Mouse (Mus musculus) thymus, postnatal 14 days (tissue): ENCODE measurements around the gene Txk.

Experiments used
- DNase-seq: peaks from one replicate; pipeline ENCODE4 v3.0.0; 2021

Txk gene

GRCm38 (mm10) chr5:72674994-72675542 is 77.5 kb downstream of the Txk start:
- DNase-seq, result no peak

DNA sequence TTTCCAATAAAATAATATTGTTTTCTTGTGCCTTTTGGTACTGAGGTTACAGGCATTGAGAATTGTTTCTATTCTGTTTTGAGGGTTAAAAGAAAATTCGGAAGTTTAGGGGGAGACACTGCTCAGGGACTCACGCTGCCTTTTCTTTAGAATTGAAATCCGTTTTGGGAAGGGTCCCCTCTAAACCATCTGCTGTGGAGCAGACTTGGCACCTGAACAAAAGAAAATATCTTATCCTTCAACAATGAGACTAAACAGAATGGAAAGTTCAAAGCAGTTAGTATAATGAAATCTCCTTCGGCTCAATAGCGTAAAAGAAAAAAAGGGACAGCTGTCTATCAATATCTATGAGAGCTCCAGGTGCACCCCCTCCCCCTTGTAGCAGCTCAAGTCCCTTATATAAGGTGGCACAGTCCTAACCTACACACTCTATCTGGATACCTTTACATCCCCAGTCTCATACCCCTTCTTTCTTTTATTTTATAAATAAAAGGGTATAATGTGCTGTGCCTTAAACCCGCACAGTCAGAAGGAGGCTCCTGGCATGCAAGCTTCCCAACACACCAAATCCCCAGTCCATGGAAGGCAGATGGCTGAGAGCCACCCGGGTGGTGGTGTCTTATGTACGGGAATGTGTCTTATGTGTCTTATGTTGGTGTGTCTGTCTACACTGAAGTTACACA is 81.4 kb downstream of the Txk start:
- no peak for DNase-seq

DNA sequence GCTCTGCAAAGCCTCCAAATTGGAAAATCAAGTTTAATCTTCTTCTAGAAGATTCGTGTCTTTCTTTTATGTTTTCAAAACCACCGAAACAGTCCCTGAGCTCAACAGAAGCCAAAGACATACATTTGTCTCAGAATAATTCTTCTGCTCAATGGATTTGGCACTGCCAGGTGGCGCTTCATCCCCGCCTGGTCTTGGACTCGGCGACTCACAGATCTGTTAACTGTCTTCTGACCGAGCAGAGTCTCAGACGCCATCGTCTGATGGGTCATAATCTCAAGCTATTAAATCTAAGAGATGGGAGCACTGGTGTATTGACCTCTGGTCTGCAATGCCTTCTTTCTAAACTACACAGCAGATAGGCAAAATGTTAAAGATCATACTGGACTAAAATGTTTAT is 84.2 kb downstream of the Txk start:
- DNase-seq, result no peak

GRCm38 (mm10) chr5:72666428-72666827 is 86.1 kb downstream of the Txk start:
- no peak for DNase-seq

- peak; percentile 71 for DNase-seq
These were observed 87.3 kb downstream of the Txk start for GRCm38 (mm10) chr5:72665281-72665680.

DNA sequence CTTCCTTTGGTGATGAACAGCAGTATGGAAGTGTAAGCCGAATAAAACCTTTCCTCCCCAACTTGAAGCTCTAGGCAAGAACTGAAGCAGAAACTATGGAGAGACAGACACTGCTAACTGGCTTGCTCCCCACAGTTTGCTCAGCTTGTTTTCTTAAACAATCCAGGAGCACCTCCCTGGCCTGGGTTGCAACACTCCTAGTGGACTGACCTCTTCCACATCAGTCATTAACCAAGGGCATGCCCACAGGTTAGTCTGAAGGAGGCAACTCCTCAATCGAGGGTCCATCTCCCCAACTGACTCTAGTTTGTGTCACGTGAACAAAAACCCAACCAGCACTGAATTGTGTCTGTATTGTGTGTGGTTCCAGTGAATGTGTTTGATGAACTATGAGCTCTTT is 87.7 kb downstream of the Txk start:
- no peak for DNase-seq

- DNase-seq, result no peak
These were observed 88.5 kb downstream of the Txk start for GRCm38 (mm10) chr5:72664126-72664525.

DNA sequence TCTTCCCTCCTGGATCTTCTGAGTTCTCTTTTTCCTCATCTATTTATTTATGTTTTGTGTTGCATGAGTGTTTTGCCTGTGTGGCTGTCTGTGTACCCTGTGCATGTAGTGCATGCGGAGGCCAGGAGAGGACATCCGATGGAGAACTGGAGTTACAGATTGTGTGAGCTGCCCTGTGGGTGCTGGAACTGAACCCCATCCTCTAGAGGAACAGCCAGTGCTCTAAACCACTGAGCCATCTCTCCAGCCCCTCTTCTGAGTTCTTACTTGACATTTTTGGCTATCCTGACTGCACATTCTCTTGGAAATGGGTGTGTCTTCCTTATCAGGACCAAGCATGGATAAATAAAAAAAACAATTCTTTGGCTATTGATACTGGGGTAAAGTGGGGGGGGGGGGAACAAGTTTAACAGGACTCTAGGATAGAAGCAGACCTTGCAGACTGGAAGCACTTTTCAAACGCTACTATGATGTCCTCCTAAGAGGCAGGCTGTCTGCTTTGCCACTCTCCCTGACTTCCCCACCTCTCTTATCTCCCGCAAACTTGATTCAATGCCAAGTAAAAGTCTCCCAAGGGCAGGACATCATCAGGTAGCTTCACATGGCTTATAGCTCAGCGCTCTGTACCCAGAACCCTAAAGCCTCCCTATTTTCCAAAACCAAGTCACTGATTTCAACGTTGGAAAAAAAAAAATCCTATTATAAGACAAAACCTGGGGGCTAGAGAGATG is 91.4 kb downstream of the Txk start:
- no peak for DNase-seq

GRCm38 (mm10) chr5:72658375-72658774 is 94.2 kb downstream of the Txk start:
- DNase-seq, result no peak

DNA sequence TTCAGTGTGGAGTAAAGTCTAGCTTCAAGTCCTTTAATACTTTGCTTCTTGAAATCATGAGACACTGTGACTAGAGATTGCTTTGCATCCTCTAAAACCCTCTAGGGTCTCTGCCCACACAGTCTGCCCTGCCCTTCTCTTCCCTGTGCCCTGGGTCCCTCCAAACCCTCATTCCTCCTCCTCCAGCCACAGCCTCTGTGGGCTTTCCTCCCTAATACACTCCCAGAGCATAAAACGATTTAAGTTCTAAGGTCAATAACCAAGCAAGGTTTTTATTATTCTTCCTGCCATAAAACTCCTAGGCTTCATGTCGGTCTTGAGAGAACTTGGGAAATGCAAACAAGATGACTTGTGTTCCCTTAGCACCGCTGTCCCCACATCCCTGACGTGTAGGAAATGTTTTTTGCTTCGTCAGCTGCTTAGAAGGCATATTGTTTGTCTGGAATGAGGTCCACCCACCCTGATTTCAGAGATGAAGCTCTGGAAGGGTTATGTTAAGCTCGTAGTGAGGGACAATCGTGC is 96.2 kb downstream of the Txk start:
- DNase-seq, result no peak

DNA sequence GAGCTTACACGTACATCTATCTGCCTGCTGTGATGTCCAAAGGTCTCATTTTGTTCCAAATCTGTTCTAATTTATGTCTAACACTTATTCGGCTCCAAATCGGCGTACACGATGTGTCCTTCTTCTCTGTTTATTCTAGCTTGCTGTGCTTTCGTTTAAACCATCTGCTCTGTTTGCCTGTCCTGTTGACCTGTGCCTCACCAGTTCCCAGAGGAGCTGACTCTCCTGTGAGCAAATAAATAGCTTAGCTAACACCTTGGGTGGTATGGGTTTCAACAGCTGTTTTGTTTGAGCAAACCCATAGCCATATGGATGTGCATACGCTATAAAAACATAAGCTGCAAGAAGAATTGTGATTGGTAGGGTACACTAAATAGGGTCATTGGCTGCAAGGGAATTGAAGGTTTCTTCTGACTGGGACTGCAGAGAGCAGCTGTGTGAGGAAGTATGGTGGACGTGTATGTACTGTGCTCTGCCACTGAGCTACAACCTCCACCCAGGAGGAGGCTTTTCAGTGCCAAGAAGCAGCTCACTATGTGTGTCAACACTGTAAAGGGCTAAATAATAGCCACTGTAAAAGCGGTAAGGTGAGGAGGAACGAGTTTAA is 99.4 kb downstream of the Txk start:
- DNase-seq, result no peak

GRCm38 (mm10) chr5:72648987-72649735 is 103.4 kb downstream of the Txk start:
- no peak for DNase-seq

GRCm38 (mm10) chr5:72647958-72648595 is 104.5 kb downstream of the Txk start:
- DNase-seq, result peak; percentile 21

DNA sequence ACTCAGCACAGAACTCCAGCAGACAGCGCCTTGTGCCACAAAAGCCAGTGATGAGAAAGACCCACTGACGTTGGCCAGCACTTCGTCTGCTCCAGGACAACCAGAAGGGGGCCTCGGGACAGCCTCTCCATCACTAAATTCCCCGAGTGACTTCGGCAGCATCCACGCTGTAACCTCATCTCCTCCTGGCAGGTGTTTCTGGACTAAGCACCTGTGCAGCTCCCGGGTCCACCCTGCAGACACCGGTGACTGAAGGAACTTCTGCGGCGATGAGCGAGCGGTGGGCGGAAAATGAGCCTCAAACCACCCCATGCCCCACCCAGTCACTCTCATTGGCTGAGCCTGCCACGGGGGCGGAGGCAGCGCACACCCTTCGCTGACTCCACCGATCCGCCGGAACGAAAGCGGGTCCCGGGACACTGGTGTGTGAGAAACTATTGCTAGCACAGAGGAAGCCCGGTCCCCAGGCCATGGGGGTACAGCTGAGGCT is 105.1 kb downstream of the Txk start, which contains the start of gene Nipal1:
Nipal1 (plus strand) TSS at position 378 of the 490 bp plus-strand sequence.
- peak; percentile 91 for DNase-seq

GRCm38 (mm10) chr5:72646996-72647395 is 105.6 kb downstream of the Txk start:
- DNase-seq, result no peak

GRCm38 (mm10) chr5:72646131-72646530 is 106.4 kb downstream of the Txk start:
- DNase-seq, result peak; percentile 85
